Comparison of ENCODE assay signal across 10 mouse cellular contexts in the genomic region with DNA sequence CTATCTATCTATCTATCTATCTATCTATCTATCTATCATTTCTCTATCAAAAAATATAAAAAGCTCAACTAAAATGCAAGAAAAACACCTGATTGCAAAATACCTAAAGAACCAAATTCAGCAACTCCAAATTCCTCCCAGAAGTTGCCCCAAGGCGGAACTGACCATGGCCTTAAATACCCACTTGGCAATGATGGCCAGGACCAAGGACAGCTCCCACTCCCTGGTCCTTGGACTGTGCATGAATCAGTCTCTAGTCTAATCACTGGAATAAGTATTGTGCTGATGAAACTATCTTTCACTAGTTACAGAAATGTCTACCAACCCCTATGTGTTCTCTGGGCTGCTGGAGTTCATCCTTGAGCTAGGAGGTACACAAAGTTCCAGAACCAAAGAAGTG.
DNase-seq lines count a peak whose midpoint lies in the region; ATAC-seq and TF ChIP-seq lines count a peak whose summit lies in the region.
"Had no signal": no experiment of that assay in that cellular context is flagged by ENCODE, and none has a peak within 500 bp of the region (broad histone marks: within the 10 kb centered on the region; RNA-seq: fewer than 3 reads in every experiment).

No protein-coding gene starts in this region.

- intact Hi-C loops in heart, adult 2 months (cut with DNase I) = no loop called here

- H3K36me3 ChIP-seq in heart, embryonic 10.5 days = no peaks in the 10 kb centered on the region
- H3K36me3 ChIP-seq in heart, adult 2 months (ENCODE audit: control insufficient read depth, insufficient read depth, low read length) = no peaks in the 10 kb centered on the region
- no peaks in the 10 kb centered on the region for H3K36me3 ChIP-seq in embryonic facial prominence, embryonic 11.5 days (replicated peaks; ENCODE audit: control insufficient read depth, insufficient read depth, low read depth, low read length)
- no peaks in the 10 kb centered on the region for H3K36me3 ChIP-seq in stomach, postnatal 0 days (ENCODE audit: control insufficient read depth, insufficient read depth, low read length)
- H3K36me3 ChIP-seq: heart, embryonic 15.5 days had no signal

- H3K79me2 ChIP-seq in heart, adult 2 months (replicated peaks; ENCODE audit: control insufficient read depth, insufficient read depth, low read length) = no peaks in the 10 kb centered on the region

- H3K27me3 ChIP-seq in heart, embryonic 10.5 days (ENCODE audit: insufficient read depth, poor library complexity, severe bottlenecking) = no peaks in the 10 kb centered on the region
- H3K27me3 ChIP-seq in heart, adult 2 months (ENCODE audit: control insufficient read depth, insufficient read depth, low read length) = no peaks in the 10 kb centered on the region
- no peaks in the 10 kb centered on the region for H3K27me3 ChIP-seq in embryonic facial prominence, embryonic 11.5 days (ENCODE audit: control insufficient read depth, insufficient read depth, low read length)
- H3K27me3 ChIP-seq in stomach, postnatal 0 days (ENCODE audit: control insufficient read depth, insufficient read depth, low read length) = no peaks in the 10 kb centered on the region
- H3K27me3 ChIP-seq: heart, embryonic 15.5 days had no signal

- H3K4me2 ChIP-seq in embryonic facial prominence, embryonic 11.5 days (ENCODE audit: low read depth, low read length) = no peak overlapping the region
- H3K4me2 ChIP-seq in stomach, postnatal 0 days (replicated peaks; ENCODE audit: low read depth) = no peak overlapping the region
- H3K4me2 ChIP-seq: heart, embryonic 15.5 days had no signal

- DNase-seq in heart, embryonic 10.5 days (ENCODE audit: low spot score) = peak; percentile 76
- DNase-seq in heart, adult 2 months = no peak
- DNase-seq in testis, postnatal 10 days (ENCODE audit: low spot score) = peak; percentile 78
- no peak for DNase-seq in testis, postnatal 14 days (ENCODE audit: low spot score)
- DNase-seq in embryonic facial prominence, embryonic 11.5 days (ENCODE audit: low spot score) = peak; percentile 79
- DNase-seq in stomach, postnatal 0 days (ENCODE audit: low spot score) = peak; percentile 57
- no peak for DNase-seq in layer of hippocampus, adult 8-10 months (ENCODE audit: low spot score in 2 of 2)
- DNase-seq: cerebellum, postnatal 25 days had no signal

- no peak overlapping the region for H3K4me3 ChIP-seq in heart, embryonic 10.5 days
- no peak overlapping the region for H3K4me3 ChIP-seq in heart, adult 2 months
- H3K4me3 ChIP-seq in embryonic facial prominence, embryonic 11.5 days (ENCODE audit: low read depth, low read length) = no peak overlapping the region
- no peak overlapping the region for H3K4me3 ChIP-seq in stomach, postnatal 0 days (ENCODE audit: low read depth, low read length)
- H3K4me3 ChIP-seq: heart, embryonic 15.5 days had no signal

- no peaks in the 10 kb centered on the region for H3K4me1 ChIP-seq in heart, embryonic 10.5 days
- no peaks in the 10 kb centered on the region for H3K4me1 ChIP-seq in heart, adult 2 months (ENCODE audit: control insufficient read depth, insufficient read depth, low read length)
- H3K4me1 ChIP-seq in embryonic facial prominence, embryonic 11.5 days (ENCODE audit: control insufficient read depth, insufficient read depth, low read length) = no peaks in the 10 kb centered on the region
- H3K4me1 ChIP-seq in stomach, postnatal 0 days (replicated peaks; ENCODE audit: control insufficient read depth, insufficient read depth) = no peaks in the 10 kb centered on the region
- H3K4me1 ChIP-seq: heart, embryonic 15.5 days had no signal

- TF ChIP-seq EP300 in heart, adult 2 months (IDR thresholded peaks at IDR 0.05; ENCODE audit: insufficient read depth, low read depth, low read length) = no peak
- no peak for TF ChIP-seq EP300 in stomach, postnatal 0 days (optimal IDR thresholded peaks at IDR 0.05)

- no peak overlapping the region for H3K9ac ChIP-seq in heart, adult 2 months (ENCODE audit: low read depth, low read length)
- H3K9ac ChIP-seq in embryonic facial prominence, embryonic 11.5 days (replicated peaks; ENCODE audit: low read length) = no peak overlapping the region
- no peak overlapping the region for H3K9ac ChIP-seq in stomach, postnatal 0 days (ENCODE audit: low read length)
- H3K9ac ChIP-seq: heart, embryonic 15.5 days had no signal

- H3K27ac ChIP-seq in heart, embryonic 10.5 days = no peak overlapping the region
- H3K27ac ChIP-seq in heart, adult 2 months = no peak overlapping the region
- no peak overlapping the region for H3K27ac ChIP-seq in embryonic facial prominence, embryonic 11.5 days (replicated peaks; ENCODE audit: low read depth, low read length)
- H3K27ac ChIP-seq in stomach, postnatal 0 days (replicated peaks) = no peak overlapping the region
- H3K27ac ChIP-seq: heart, embryonic 15.5 days had no signal

- no peak for TF ChIP-seq CTCF in heart, adult 2 months (IDR thresholded peaks at IDR 0.05)
- no peak for TF ChIP-seq CTCF in stomach, postnatal 0 days (IDR thresholded peaks at IDR 0.05; ENCODE audit: low read depth)

- TF ChIP-seq POLR2A in heart, adult 2 months (IDR thresholded peaks at IDR 0.05; ENCODE audit: insufficient read depth, low read depth, low read length) = no peak

- H3K9me3 ChIP-seq in heart, embryonic 10.5 days = no peaks in the 10 kb centered on the region
- H3K9me3 ChIP-seq in embryonic facial prominence, embryonic 11.5 days (replicated peaks; ENCODE audit: control insufficient read depth, low read length) = no peaks in the 10 kb centered on the region
- H3K9me3 ChIP-seq in stomach, postnatal 0 days (ENCODE audit: control insufficient read depth, low read length) = no peaks in the 10 kb centered on the region
- H3K9me3 ChIP-seq: heart, embryonic 15.5 days had no signal

- no peak for ATAC-seq in embryonic facial prominence, embryonic 11.5 days (replicated peaks; ENCODE audit: insufficient number of reproducible peaks, low FRiP score, low TSS enrichment, low read depth)
- ATAC-seq in stomach, postnatal 0 days (ENCODE audit: low FRiP score, low TSS enrichment) = no peak
- no peak for ATAC-seq in monocyte, adult 5-6 weeks (replicated peaks; ENCODE audit: insufficient number of reproducible peaks, low FRiP score, low TSS enrichment, poor library complexity, severe bottlenecking)

- WGBS in heart, embryonic 10.5 days = 83% methylated on average over 1 of the region's 1 CpGs
- 71% methylated on average over 1 of the region's 1 CpGs for WGBS in heart, adult 2 months
- 64% methylated on average over 1 of the region's 1 CpGs for WGBS in embryonic facial prominence, embryonic 11.5 days
- WGBS in stomach, postnatal 0 days = 81% methylated on average over 1 of the region's 1 CpGs

Comparison
In these comparisons a context has a peak if more than half of its experiments do, and no peak if none do; other contexts are left out.
1. DNase-seq: peak in heart, embryonic 10.5 days (single experiment), testis, postnatal 10 days (single experiment), embryonic facial prominence, embryonic 11.5 days (single experiment) and stomach, postnatal 0 days (single experiment); none in heart, adult 2 months (0 of 2), testis, postnatal 14 days (single experiment) and layer of hippocampus, adult 8-10 months (0 of 2).